Mouse (Mus musculus): ENCODE results near the gene Drd1.

DNA sequence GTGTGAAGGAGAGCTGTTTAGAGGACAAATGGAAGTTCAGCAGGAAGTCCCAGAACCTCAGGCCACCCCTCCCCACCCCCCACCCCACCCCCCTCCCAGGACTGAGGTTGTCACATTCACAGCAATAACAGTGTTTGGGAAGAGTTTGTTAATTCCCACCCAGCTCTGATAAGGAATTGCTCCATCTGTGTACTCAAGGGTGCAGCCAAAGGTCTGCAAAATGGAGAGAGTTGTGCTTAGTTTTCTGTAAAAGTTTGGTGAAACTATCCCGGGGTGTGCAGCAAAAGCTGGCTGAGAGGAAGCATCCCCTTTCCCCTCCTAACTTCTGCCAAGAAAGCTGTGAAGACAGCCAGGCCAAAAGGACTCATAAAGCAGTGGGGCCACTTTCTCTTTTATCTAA lies 17.6 kb upstream of the Drd1 start:
- TF ChIP-seq CTCF (IDR thresholded peaks at IDR 0.05; ENCODE audit: low read depth) (no peak), EP300 (IDR thresholded peaks at IDR 0.05; ENCODE audit: low read depth) (no peak)
